Mouse (Mus musculus) heart, postnatal 36 days (tissue): Measurements from ENCODE around the gene Kansl3. TPM values are rescaled to one million over a fixed set of nuclear protein-coding genes. Genes with fewer than 3 reads are reported as not detected.

Experiments used
- DNase-seq, 2 experiments: peaks; one replicate each; pipeline ENCODE4 v3.0.0; 2021 to 2022
- intact Hi-C: fragments of 180-260 bp; cut with DNase I; formaldehyde crosslinking; loops from one replicate; pipeline ENCODE4 v1.15.1; 2025
- total RNA-seq, 2 experiments: library from RNA; stranded (reverse); gene quantifications; 2 replicates each; pipeline ENCODE4 v1.2.3; 2021

Kansl3 gene
- total RNA-seq, 2 experiments from 2014 or later, result 58.7 to 63.6 TPM

- intact Hi-C loops, result no loop called here
Measured at GRCm38 (mm10) chr1:36323076-36323475, 45.9 kb downstream of the Kansl3 start.

GRCm38 (mm10) chr1:36321829-36322573 lies 47.0 kb downstream of the Kansl3 start:
- intact Hi-C loops, result no loop called here
- DNase-seq, result no peak

More at GRCm38 (mm10) chr1:36323076-36323475, 45.9 kb downstream of the Kansl3 start:
- DNase-seq, result no peak

GRCm38 (mm10) chr1:36321164-36321563 lies 47.8 kb downstream of the Kansl3 start:
- intact Hi-C loops, result no loop called here
- no peak for DNase-seq

GRCm38 (mm10) chr1:36315776-36316100 lies 53.2 kb downstream of the Kansl3 start:
- intact Hi-C loops, result no loop called here
- DNase-seq, result no peak

GRCm38 (mm10) chr1:36314959-36315775 lies 53.8 kb downstream of the Kansl3 start:
- intact Hi-C loops, result no loop called here
- no peak for DNase-seq

GRCm38 (mm10) chr1:36309498-36309901 lies 59.5 kb downstream of the Kansl3 start:
- no peak for DNase-seq
- intact Hi-C loops, result loop anchor here (2.0 to 5.0 kb wide), 2 partner anchors 57 to 163 kb away; partner anchors contain the start of gene Cnnm4

- no peak for DNase-seq
- intact Hi-C loops, result loop anchor here (2.0 to 5.0 kb wide), 2 partner anchors 58 to 163 kb away; partner anchors contain the start of gene Cnnm4
Measured at GRCm38 (mm10) chr1:36308966-36309475, 60.0 kb downstream of the Kansl3 start.

- no peak for DNase-seq
- intact Hi-C loops, result loop anchor here (2.0 to 5.0 kb wide), 2 partner anchors 58 to 164 kb away; partner anchors contain the start of gene Cnnm4
Measured at GRCm38 (mm10) chr1:36308451-36308901, 60.5 kb downstream of the Kansl3 start.

- DNase-seq, result peak; percentile 89
- intact Hi-C loops, result loop anchor here (2.0 to 5.0 kb wide), 2 partner anchors 59 to 165 kb away; partner anchors contain the start of gene Cnnm4
Measured at GRCm38 (mm10) chr1:36307495-36308280, 61.3 kb downstream of the Kansl3 start, which contains the start of gene Arid5a. Arid5a (plus strand) TSS chr1:36307733.

GRCm38 (mm10) chr1:36307121-36307494 lies 61.9 kb downstream of the Kansl3 start:
- DNase-seq, result no peak
- intact Hi-C loops, result loop anchor here (5.0 kb wide), 1 partner anchor 165 kb away; the partner anchor contains the start of gene Cnnm4

- DNase-seq, result no peak
- intact Hi-C loops, result loop anchor here (5.0 kb wide), 1 partner anchor 166 kb away; the partner anchor contains the start of gene Cnnm4
Measured at GRCm38 (mm10) chr1:36306120-36306519, 62.9 kb downstream of the Kansl3 start.

- DNase-seq, result peak in 1 of 2 experiments; percentile 50
- intact Hi-C loops, result loop anchor here (5.0 kb wide), 1 partner anchor 168 kb away; the partner anchor contains the start of gene Cnnm4
Measured at GRCm38 (mm10) chr1:36304764-36305163, 64.2 kb downstream of the Kansl3 start.

- DNase-seq, result peak; percentile 77 to 84
- intact Hi-C loops, result no loop called here
Measured at GRCm38 (mm10) chr1:36303381-36304320, 65.3 kb downstream of the Kansl3 start.

- intact Hi-C loops, result no loop called here
Measured at GRCm38 (mm10) chr1:36302957-36303356, 66.0 kb downstream of the Kansl3 start.

GRCm38 (mm10) chr1:36302273-36302672 lies 66.7 kb downstream of the Kansl3 start:
- no peak for DNase-seq

More at GRCm38 (mm10) chr1:36302957-36303356, 66.0 kb downstream of the Kansl3 start:
- no peak for DNase-seq

GRCm38 (mm10) chr1:36300486-36300885 lies 68.5 kb downstream of the Kansl3 start:
- intact Hi-C loops, result no loop called here
- DNase-seq, result no peak

More at GRCm38 (mm10) chr1:36302273-36302672, 66.7 kb downstream of the Kansl3 start:
- intact Hi-C loops, result no loop called here

- intact Hi-C loops, result no loop called here
- DNase-seq, result no peak
Measured at GRCm38 (mm10) chr1:36299676-36300075, 69.3 kb downstream of the Kansl3 start.

- no peak for DNase-seq
- intact Hi-C loops, result no loop called here
Measured at GRCm38 (mm10) chr1:36299126-36299525, 69.9 kb downstream of the Kansl3 start.

- intact Hi-C loops, result no loop called here
- no peak for DNase-seq
Measured at GRCm38 (mm10) chr1:36298107-36298506, 70.9 kb downstream of the Kansl3 start.
